Mouse (Mus musculus): ENCODE measurements around the gene Qtrt1.
A peak's percentile ranks its signal among the peaks of the same experiment; 100 is the strongest.

The Qtrt1 gene

DNA sequence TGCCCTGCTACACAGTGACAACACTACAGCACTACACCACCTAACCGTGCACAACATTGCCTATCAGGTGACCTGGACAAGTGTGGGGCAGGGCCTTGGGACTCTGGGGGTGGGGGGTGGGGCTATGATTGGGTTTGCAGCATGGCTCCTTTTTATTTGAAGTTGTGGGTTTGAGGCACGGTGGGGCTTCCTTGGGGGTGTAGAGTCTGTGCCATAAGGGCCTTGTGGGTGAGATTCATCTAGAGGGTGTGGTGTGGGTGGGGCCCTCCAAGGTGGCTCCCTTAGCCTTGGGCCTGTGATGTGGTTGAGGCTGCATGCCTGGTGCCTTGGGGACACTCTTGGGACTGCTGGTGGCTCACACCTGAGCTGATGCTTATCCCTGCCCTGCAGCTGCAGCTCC lies 8.0 kb downstream of the Qtrt1 start:
- ATAC-seq (ENCODE audit: low TSS enrichment) = no peak

GRCm38 (mm10) chr9:21424631-21425555 lies 13.3 kb downstream of the Qtrt1 start, which contains the start of gene Dnm2:
Dnm2 (plus strand) TSS chr9:21424908.
- ATAC-seq (ENCODE audit: low TSS enrichment) = peak; percentile 95

- ATAC-seq (ENCODE audit: low TSS enrichment) = no peak
Measured at GRCm38 (mm10) chr9:21425556-21425945, 13.9 kb downstream of the Qtrt1 start.

DNA sequence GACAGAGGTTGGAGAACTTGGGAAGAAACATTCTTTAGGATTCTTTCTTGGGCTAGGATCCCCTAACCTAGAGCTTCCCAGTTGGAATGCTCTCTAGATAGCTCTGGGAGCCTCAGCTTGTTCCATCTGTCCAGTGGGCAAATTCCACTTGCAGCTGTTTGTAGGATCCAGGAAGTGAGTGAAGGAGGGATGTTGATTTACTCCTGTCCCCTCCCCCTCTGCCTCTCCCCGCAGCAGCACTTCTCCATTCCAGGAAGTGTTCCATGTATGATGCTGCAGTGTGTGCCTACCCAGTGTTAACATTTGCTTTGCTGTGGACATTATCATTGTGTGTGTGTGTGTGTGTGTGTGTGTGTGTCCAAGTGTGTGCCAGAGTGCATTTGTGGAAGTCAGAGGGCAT lies 14.4 kb downstream of the Qtrt1 start:
- ATAC-seq (ENCODE audit: low TSS enrichment) = no peak

DNA sequence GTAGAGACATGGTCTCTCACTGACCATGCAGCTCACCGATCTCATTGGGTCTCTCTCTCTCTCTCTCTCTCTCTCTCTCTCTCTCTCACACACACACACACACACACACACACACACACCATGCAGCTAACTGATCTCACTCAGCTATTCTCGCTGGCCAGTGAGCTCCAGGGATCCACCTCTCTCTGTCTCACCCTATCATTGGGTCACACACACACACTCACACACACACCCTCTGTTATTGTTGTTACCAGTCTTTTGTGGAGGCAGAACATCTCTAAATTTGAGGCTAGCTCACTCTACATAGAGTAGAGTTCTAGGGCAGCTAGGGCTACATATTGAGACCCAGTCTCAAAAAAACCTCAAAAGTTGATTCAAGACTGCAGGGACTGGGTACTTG lies 14.9 kb downstream of the Qtrt1 start:
- no peak for ATAC-seq (ENCODE audit: low TSS enrichment)

- no peak for ATAC-seq (ENCODE audit: low TSS enrichment)
Measured at GRCm38 (mm10) chr9:21427773-21428172, 16.1 kb downstream of the Qtrt1 start.

- ATAC-seq (ENCODE audit: low TSS enrichment) = no peak
Measured at GRCm38 (mm10) chr9:21428178-21428577, 16.5 kb downstream of the Qtrt1 start.

GRCm38 (mm10) chr9:21430724-21431123 lies 19.1 kb downstream of the Qtrt1 start:
- peak; percentile 44 for ATAC-seq (ENCODE audit: low TSS enrichment)

- no peak for ATAC-seq (ENCODE audit: low TSS enrichment)
Measured at GRCm38 (mm10) chr9:21432066-21432465, 20.4 kb downstream of the Qtrt1 start.

GRCm38 (mm10) chr9:21433766-21434165 lies 22.1 kb downstream of the Qtrt1 start:
- no peak for ATAC-seq (ENCODE audit: low TSS enrichment)

GRCm38 (mm10) chr9:21434410-21434809 lies 22.8 kb downstream of the Qtrt1 start:
- no peak for ATAC-seq (ENCODE audit: low TSS enrichment)

GRCm38 (mm10) chr9:21435777-21436635 lies 24.4 kb downstream of the Qtrt1 start:
- ATAC-seq (ENCODE audit: low TSS enrichment) = no peak

DNA sequence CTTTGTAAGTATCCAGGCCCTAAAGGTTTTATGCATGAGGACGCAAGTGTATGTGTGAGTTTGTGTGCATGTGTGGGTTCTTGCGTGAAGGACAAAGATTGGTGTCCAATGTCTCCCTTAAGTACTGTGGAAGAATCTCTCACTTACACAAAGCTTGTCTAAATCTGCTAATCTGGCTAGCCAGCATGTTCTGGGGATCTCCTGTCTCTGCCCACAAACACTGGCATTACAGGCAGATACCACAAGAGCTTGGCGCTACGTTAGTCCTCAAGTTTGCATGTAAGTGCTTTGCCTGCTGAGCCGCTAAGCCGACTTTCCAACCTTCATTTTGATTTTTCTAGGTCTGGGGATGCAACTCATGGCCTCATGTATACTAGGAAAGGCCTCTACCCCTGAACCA lies 25.9 kb downstream of the Qtrt1 start:
- ATAC-seq (ENCODE audit: low TSS enrichment) = no peak

DNA sequence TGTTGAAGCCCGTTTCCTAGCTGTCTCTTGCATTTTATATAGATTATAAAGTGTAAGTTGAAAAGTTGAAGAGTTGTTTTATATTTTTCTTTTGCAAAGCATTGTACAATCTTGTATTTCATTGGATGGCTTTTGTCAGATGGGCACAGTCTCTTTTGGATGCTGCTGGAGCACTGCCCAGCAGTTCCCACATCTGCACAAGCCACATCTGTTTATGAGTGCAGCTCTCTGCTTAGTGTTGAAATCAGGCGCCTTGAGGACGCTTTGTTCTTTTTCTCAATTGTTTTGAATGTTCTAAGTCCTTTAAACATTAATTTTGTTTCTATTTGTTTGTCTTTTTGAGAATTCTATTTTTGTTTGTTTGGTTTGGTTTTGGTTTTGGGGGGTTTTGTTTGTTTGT lies 26.6 kb downstream of the Qtrt1 start:
- ATAC-seq (ENCODE audit: low TSS enrichment) = no peak

DNA sequence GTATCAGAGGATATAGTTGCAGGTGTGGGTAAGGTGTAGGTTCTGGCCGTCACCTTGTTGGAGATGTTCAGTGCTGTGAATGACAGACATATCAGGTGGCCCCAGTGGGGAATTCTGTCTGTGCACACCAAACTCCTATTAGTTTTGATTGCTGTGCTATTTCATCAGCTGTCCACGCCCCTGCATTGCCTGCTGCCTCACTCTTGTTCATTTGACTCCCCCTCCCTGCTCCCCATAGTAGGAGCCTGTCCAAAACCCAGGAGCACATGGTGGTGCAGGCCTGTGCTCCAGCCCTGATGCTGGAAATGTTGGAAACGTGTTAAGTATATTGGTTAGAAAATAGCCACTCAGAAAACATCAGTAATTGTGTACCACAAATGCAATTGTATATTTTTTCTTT lies 27.8 kb downstream of the Qtrt1 start:
- 0 out of 2 replicates have a peak, but pooled peaks have one; percentile 35 for ATAC-seq (ENCODE audit: low TSS enrichment)

- ATAC-seq (ENCODE audit: low TSS enrichment) = no peak
Measured at GRCm38 (mm10) chr9:21439914-21440313, 28.3 kb downstream of the Qtrt1 start.

DNA sequence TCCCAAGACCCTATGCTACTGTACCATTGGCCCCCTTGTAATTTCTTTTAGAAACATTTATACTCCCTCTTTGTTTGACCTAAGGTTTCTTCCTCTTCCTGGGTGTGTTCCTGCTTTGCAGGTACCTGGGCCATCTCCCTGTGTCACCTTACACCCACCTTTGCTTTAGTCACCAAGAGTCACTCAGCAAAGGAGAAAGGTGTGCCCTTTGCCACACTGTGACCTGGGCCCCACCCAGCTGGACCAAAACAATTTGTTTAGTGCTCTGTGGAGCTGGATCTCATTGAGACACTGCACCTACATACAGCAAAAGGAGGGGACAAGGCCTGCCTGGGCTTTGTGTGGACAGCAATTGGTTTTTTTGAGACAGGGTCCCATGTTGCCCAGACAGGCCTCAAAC lies 28.8 kb downstream of the Qtrt1 start:
- no peak for ATAC-seq (ENCODE audit: low TSS enrichment)

DNA sequence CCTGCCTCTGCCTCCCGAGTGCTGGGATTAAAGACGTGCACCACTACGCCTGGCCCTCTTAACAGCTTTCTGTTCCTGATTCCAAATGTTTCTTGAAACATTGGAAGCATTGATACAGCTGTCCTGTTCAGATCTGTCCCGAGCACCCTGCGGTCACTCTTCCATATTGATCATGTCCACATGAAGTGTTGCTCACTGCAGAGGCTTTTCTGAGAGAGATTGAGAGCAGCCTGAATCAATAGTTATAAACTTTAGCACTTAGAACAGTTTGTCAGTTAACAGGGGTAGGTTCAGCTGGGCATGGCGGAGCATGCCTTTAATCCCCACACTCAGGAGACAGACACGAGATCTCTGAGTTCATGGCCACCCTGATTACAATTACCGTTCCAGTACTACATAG lies 32.2 kb downstream of the Qtrt1 start:
- ATAC-seq (ENCODE audit: low TSS enrichment) = no peak

- no peak for ATAC-seq (ENCODE audit: low TSS enrichment)
Measured at GRCm38 (mm10) chr9:21444574-21444973, 32.9 kb downstream of the Qtrt1 start.

GRCm38 (mm10) chr9:21445081-21445744 lies 33.6 kb downstream of the Qtrt1 start:
- ATAC-seq (ENCODE audit: low TSS enrichment) = no peak

GRCm38 (mm10) chr9:21447778-21448177 lies 36.1 kb downstream of the Qtrt1 start:
- no peak for ATAC-seq (ENCODE audit: low TSS enrichment)

GRCm38 (mm10) chr9:21449710-21450109 lies 38.1 kb downstream of the Qtrt1 start:
- no peak for ATAC-seq (ENCODE audit: low TSS enrichment)
